Mouse (Mus musculus) ovary, postnatal 36 days (tissue): ENCODE data around the gene Gm10295.
A peak's percentile ranks its signal among the peaks of the same experiment; 100 is the strongest.

Source experiments
- DNase-seq: peaks from one replicate; pipeline ENCODE4 v3.0.0; 2022; ENCODE audit warnings: low spot score, mixed read lengths

Gm10295 gene

GRCm38 (mm10) chr7:71351364-71351763 is at the start of gene Gm10295:
Gm10295 (minus strand) TSS chr7:71351485.
- DNase-seq, result no peak

GRCm38 (mm10) chr7:71401032-71401431 is 49.7 kb upstream of the Gm10295 start:
- no peak for DNase-seq

- no peak for DNase-seq
Measured at GRCm38 (mm10) chr7:71399891-71400632, 48.8 kb upstream of the Gm10295 start.

- no peak for DNase-seq
Measured at GRCm38 (mm10) chr7:71398959-71399756, 47.9 kb upstream of the Gm10295 start.

GRCm38 (mm10) chr7:71398389-71398788 is 47.1 kb upstream of the Gm10295 start:
- no peak for DNase-seq

GRCm38 (mm10) chr7:71392795-71393341 is 41.6 kb upstream of the Gm10295 start:
- DNase-seq, result no peak

- DNase-seq, result no peak
Measured at GRCm38 (mm10) chr7:71391333-71391732, 40.0 kb upstream of the Gm10295 start.

GRCm38 (mm10) chr7:71390291-71390690 is 39.0 kb upstream of the Gm10295 start:
- DNase-seq, result no peak

- peak; percentile 24 for DNase-seq
Measured at GRCm38 (mm10) chr7:71386050-71386449, 34.8 kb upstream of the Gm10295 start.

GRCm38 (mm10) chr7:71384921-71385320 is 33.6 kb upstream of the Gm10295 start:
- no peak for DNase-seq

- peak; percentile 62 for DNase-seq
Measured at GRCm38 (mm10) chr7:71383341-71384130, 32.3 kb upstream of the Gm10295 start.

GRCm38 (mm10) chr7:71379826-71380825 is 28.8 kb upstream of the Gm10295 start:
- DNase-seq, result no peak

GRCm38 (mm10) chr7:71378812-71379760 is 27.8 kb upstream of the Gm10295 start:
- no peak for DNase-seq

- DNase-seq, result no peak
Measured at GRCm38 (mm10) chr7:71377983-71378382, 26.7 kb upstream of the Gm10295 start.

GRCm38 (mm10) chr7:71374059-71374458 is 22.8 kb upstream of the Gm10295 start:
- no peak for DNase-seq

- no peak for DNase-seq
Measured at GRCm38 (mm10) chr7:71371916-71372315, 20.6 kb upstream of the Gm10295 start.

GRCm38 (mm10) chr7:71370746-71371145 is 19.5 kb upstream of the Gm10295 start:
- no peak for DNase-seq

GRCm38 (mm10) chr7:71370128-71370527 is 18.8 kb upstream of the Gm10295 start:
- no peak for DNase-seq

- no peak for DNase-seq
Measured at GRCm38 (mm10) chr7:71368543-71369181, 17.4 kb upstream of the Gm10295 start.
